Mouse (Mus musculus) heart, postnatal 14 days (tissue): ENCODE results near the gene Cfap45. TPM values are rescaled to one million over a fixed set of nuclear protein-coding genes. Genes with fewer than 3 reads are reported as not detected.
A peak's percentile ranks its signal among the peaks of the same experiment; 100 is the strongest.

Experiments
- DNase-seq, 2 experiments: peaks; one replicate each; pipeline ENCODE4 v3.0.0; 2021 to 2022
- intact Hi-C: fragments of 180-260 bp; cut with DNase I; formaldehyde crosslinking; loops from one replicate; pipeline ENCODE4 v1.15.1; 2025
- total RNA-seq, 2 experiments: library from RNA; stranded (reverse); gene quantifications; 2 replicates each; pipeline ENCODE4 v1.2.3; 2021

The Cfap45 gene
- total RNA-seq, 2 experiments from 2014 or later: 0.63 to 2.0 TPM

DNA sequence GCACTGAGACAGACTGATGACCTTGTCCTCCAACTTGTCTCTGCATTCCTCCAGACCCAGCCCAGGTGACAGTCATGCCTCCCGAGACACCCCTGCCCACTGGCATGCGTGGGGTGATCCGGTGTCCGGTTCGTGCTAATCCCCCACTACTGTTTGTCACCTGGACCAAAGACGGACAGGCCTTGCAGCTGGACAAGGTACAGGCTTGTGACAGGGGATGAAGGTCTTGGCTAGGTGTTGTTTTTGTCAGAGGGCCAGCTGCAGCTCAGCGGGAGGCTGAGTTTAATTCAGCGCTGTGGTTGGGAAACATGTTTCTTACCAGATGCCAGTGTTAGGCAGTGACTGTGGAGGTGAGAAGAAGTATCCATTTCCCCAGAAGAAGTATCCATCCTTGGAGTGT is 28.6 kb upstream of the Cfap45 start:
- DNase-seq: no peak
- intact Hi-C loops: loop anchor here (5.0 to 10.0 kb wide), 4 partner anchors 35 to 910 kb away; partner anchors contain the start of gene Dusp23

DNA sequence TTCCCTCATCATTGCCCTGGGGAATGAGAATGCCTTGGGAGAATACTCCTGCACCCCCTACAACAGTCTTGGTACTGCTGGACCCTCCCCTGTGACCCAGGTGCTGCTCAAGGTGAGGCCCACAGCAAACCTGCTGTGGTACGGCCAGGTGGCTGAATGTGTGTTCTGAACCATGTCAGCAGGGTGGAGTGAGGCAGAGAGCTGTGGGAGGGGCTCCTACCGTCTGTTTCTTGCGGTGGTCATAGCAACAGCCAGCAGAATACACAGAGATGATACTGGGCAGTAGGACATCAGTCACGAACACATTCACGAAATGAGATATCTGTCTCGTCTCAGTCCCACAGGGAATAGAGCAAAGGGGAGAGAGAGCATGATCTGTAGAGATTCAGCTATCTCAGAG is 27.1 kb upstream of the Cfap45 start:
- intact Hi-C loops: loop anchor here (5.0 to 10.0 kb wide), 4 partner anchors 34 to 909 kb away; partner anchors contain the start of gene Dusp23
- DNase-seq: no peak

DNA sequence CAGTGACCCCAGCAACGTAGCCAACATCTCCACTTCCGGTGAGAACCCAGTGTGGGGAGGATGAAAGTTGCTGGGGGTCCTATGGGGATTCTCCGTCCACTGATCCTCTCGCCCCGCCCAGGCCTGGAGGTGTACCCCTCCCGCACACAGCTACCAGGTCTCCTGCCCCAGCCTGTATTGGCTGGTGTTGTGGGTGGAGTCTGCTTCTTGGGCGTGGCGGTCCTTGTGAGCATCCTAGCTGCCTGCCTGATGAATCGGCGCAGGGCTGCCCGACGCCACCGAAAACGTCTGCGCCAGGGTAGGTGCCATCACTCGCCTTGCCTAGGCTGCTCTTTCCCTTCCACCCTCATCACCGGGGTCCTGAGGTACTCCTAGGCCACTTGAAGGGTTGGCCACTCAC is 24.6 kb upstream of the Cfap45 start:
- intact Hi-C loops: loop anchor here (10.0 kb wide), 1 partner anchor 451 kb away; no protein-coding TSS in a partner anchor
- no peak for DNase-seq

GRCm38 (mm10) chr1:172497428-172497827 is 23.2 kb upstream of the Cfap45 start:
- no peak for DNase-seq
- intact Hi-C loops: loop anchor here (10.0 kb wide), 1 partner anchor 453 kb away; no protein-coding TSS in a partner anchor

DNA sequence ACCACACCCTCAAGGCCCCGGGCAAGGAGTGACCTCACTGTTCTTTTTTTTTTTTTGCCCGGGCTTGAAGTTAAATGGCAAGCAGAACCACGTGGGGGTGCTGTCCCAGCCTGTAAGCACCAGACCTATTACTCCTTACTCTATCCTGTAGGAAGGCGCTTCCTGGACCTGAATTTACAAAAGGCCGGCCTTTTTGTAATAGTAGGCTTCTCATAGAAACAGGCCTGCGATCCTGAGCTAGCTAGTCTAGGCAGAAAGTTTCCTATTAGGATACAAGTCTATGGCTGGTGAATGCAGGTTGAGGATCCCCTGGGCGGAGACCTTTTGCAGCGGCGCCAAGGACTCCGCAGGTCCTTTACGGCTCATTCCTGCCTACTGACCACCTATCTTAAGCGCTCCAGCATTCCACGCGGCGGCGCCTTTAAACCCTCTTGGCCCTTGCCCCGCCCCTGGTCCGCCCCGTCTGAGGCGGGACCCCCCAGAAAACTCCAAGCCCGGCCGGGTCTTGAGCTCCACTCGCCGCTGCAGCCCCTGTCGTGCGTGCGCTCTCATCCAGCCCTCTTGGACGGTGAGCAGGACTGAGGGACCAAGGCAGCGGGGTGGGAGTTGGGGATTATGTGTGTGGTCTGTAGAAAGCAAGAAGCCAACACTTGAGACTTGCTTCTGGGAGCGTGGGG is 20.7 kb upstream of the Cfap45 start, which contains the start of gene Tagln2:
TSS of gene Tagln2 (plus strand) at position 283 of the 677 bp plus-strand sequence.
- intact Hi-C loops: loop anchor here (2.0 to 10.0 kb wide), 2 partner anchors 21 to 455 kb away; partner anchors contain the start of gene Cfap45
- peak; percentile 90 to 92 for DNase-seq

- intact Hi-C loops: loop anchor here (1.0 to 2.0 kb wide), 2 partner anchors 20 to 25 kb away; partner anchors contain the start of gene Cfap45
- peak; percentile 70 to 75 for DNase-seq
Observed at GRCm38 (mm10) chr1:172500451-172501370, 19.9 kb upstream of the Cfap45 start.

DNA sequence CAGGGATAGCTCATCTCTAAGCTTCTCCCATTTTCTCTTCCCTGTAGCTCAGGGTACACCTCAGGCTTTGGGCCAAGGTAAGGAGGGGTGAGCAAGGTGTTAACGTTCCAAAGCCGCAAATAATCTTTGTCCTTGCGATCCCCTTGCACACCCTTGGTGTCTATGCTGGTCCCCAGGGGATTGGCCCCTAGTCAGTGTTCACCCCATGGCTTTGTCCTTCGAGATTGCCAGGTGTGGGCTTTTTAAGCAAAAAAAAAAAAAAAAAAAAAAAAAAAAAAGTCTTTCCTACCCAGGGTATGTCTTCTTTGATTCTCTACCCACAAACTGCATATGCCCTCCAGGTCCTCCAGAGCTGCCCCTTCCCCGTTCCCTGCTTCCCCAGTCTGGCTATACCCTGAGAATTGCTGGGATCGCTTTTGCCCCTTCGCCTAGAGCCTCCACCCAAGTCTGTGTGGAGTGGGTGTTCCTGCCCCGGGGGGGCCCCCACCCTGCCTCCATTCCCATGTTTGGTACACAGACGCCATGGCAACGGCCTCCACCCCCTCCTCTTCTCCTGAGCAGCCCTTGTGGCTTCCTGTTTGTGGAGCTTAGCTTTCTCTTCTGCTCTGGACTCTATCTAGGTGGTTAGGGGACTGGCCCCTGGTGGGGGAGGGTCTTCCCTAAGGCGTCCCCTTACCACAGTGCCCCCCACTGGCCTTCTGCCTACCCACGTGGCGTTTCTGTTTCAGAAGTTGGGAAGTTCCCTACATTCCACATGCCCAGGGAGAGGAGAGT is 19.0 kb upstream of the Cfap45 start:
- intact Hi-C loops: loop anchor here (1.0 to 2.0 kb wide), 2 partner anchors 19 to 24 kb away; partner anchors contain the start of gene Cfap45
- DNase-seq: peak; percentile 75 to 82

- peak; percentile 43 to 48 for DNase-seq
Observed at GRCm38 (mm10) chr1:172502145-172503110, 18.2 kb upstream of the Cfap45 start.

GRCm38 (mm10) chr1:172503111-172503997 is 17.2 kb upstream of the Cfap45 start:
- intact Hi-C loops: no loop called here
- DNase-seq: peak; percentile 57 to 62

More at GRCm38 (mm10) chr1:172502145-172503110, 18.2 kb upstream of the Cfap45 start:
- intact Hi-C loops: no loop called here

DNA sequence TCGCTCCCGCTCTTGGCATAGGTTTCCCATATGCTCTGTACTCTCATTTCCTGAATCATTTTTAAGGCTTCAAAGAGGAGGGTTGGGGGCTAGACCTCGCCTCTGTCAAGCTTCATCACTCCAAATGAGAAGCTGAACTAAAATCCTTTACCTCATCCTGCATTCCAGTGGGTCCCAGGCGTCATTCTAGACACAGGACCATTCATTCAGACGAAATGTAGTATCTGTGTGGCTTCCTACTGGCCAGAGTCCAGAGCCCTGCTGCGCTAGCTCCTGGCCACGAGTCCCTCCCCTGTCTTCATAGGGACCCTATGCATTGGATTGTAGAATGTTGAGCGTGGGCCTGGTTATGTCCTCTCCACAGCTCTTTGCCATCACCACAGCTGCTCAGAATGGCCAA is 15.8 kb upstream of the Cfap45 start:
- intact Hi-C loops: no loop called here
- no peak for DNase-seq

DNA sequence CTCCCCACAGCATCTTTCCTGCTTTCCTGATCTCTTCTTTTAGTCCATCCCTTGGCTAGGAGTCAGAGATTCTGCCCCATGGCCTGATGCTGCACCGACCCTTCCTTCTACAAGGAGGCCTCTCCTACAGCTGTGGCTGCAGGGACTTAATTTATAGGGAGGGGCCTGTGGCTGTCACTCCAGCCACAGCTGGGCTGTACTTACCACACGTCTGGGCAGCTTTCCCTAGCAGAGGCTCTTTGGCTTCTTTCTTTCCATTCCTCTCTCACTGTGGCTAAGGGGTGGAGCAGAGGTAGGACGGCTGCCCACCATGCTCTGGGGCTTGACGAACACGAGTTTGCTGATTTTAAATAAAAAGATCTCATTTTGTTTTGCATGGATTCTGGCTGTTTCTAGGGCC is 13.6 kb upstream of the Cfap45 start:
- DNase-seq: peak; percentile 36 to 51
- intact Hi-C loops: no loop called here

DNA sequence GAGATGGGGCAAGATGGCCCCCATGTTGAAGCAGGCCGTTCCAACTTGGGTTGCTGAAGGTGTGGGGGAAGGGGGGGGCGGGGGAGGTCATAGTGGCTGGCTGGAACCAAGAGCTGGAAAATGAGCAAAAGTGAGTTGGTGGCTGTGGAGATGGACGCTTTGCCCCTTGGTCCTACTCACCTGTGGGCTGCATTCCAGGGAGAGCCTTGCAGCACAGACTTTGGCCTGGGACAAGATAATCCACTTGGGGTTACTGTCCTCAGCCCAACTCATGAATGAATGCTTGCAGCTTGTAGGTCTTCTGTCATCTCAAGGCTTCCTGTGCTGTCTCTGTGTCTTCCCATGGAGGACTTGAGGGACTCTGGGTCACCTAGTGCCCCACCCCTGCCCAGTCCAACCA is 12.9 kb upstream of the Cfap45 start:
- no peak for DNase-seq
- intact Hi-C loops: no loop called here

- DNase-seq: no peak
- intact Hi-C loops: no loop called here
Observed at GRCm38 (mm10) chr1:172508172-172508571, 12.4 kb upstream of the Cfap45 start.

DNA sequence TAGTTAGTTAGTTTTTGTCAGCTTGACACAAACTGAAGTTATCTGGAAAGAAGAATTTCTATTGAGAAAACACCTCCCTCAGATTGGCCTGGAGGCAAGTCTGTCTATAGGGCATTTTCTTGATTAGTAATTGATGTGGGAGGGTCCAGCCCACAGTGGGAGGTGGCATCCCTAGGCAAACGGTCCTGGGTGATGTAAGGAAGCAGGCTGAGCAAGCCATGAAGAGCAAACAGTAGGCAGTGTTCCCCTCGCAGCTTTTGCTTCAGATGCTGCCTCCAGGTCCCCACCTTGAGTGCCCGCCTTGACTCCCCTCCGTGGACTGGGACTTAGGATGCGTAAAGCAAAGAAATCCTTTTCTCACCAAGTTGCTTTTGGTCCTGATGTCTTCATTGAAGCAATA is 11.4 kb upstream of the Cfap45 start:
- intact Hi-C loops: no loop called here
- DNase-seq: no peak

DNA sequence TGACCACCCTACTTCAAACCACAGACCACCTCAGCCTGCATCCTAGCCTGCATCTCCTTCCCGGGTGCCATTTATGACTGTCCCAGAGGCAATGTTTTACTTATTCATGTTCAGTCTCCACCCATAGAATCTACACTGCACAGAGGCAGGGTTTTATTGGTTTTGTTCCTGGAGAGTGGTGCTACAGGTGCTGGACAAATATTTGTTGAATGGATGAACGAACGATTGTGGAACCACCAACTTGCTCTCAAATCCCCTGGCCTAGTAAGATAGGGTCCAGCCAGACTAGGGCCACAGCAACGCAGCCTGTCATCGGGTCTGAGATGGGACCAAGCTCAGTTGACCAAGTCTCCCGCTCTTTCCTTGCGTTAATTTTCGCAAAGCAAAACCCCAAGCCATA is 10.6 kb upstream of the Cfap45 start:
- no peak for DNase-seq
- intact Hi-C loops: no loop called here

DNA sequence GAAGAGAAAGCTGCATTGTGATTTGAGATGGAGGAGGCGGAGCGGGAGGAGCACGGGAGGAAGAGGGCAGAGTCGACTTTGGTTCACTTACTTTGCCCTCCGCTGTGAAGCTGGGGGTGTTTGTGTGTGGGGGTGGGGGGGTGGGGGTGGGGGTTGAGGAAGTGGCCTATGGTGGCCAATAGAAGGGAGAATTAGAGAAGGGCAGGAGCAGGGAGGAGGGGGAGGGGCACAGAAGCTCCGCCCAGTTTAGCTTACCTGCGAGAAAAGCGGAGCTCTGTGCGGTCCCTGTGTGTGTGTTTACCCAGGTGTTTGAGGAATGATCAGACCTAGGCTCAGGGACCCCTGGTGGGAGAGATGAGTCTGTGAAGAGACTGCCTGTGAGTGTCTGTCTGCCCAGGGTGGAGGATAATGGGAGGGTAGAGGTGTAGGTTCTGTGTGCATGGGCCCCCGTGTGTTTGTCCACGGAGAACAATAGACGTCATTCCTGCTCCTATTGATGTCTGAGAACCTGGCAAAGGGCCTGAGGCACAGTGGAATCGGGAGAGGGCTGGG is 10.1 kb upstream of the Cfap45 start:
- no peak for DNase-seq
- intact Hi-C loops: no loop called here

GRCm38 (mm10) chr1:172512962-172513361 is 7.6 kb upstream of the Cfap45 start:
- peak; percentile 68 to 74 for DNase-seq
- intact Hi-C loops: no loop called here
